Mouse (Mus musculus): ENCODE data around the gene Fgd2.
"Not testable (repeated sequence)": the region's sequence is repeated elsewhere in the genome, so short reads cannot be mapped to it uniquely, and the experiment has no call there.

Gene Fgd2

DNA sequence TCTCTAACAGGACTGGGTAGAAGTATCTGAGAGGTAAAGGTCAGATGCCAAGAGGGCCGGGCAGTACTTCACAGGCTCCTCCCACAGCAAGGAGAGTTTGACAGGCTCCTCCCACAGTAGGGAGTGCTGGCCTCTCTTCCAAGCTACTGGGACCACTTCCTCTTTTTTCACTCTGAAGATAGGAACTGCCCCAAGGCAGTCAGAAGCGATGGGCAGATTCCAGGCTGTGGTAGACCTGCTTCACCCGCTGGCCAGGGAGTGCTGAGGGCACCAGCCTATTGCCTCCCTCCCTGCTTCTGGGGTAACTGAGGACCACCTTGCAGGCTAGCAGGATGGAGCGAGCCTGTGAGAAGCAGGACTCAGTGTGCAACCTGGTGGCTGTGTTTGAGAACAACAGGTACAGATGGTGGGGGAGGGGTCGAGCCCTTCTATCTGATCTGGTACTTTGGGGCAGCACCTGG lies at the start of gene Fgd2:
TSS of gene Fgd2 (plus strand) at position 154 of the 461 bp plus-strand sequence.
- peak; percentile 81 for DNase-seq (ENCODE audit: low read depth, low spot score)

DNA sequence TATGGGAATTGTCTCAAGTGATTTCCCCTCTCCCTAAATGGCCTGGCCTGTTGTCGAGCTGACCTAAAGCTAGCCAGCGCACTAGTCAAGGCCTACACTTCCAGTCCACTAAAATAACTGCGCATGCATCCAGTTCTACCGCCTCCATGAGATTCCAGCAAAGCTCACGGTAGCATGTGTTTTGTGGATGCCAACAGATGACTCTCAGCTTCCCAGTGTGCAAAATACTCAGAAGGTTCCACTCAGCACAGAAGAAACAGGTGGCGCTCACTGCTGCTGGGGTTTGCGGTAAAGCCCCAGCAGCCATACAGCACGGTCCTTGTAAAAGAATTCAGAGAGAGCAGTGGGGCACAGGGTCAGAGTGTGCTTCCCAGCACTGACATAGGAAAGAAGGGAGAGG lies 49.1 kb upstream of the Fgd2 start:
- no peak for DNase-seq (ENCODE audit: low read depth, low spot score)

DNA sequence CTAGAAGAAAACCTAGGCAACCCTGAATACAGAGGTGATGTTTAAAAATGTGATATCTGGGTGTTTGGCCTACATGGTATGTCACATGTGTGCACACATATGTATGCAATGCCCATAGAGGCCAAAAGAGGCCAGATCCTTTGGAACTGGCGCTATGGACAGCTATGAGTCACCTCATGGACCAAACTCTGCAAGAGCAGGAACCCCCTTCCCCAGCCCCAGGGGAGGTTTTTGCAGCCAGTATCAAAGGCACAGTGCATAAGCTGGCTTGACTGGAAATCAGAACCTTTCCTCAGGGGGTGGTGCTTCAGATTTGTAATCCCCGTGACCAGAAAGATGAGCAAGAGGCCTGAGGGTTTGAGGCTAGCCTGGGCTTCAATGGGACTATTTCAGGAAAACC lies 48.6 kb upstream of the Fgd2 start:
- DNase-seq (ENCODE audit: low read depth, low spot score) = no peak

DNA sequence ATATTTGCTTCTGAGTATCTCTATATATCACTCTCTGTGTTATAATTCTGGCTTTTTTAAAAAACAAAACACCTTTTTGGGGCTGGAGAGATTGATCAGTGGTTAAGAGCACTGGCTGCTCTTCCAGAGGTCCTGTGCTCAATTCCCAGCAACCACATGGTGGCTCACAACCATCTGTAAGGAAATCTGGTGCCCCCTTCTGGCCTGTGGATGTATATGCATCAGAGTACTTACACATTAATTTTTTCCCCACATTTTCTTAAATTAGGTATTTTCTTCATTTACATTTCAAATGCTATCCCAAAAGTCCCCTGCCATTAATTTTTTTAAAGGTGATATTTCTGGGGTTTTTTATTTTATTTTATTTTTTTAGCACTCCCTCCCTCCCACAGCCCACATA lies 47.4 kb upstream of the Fgd2 start:
- DNase-seq (ENCODE audit: low read depth, low spot score) = peak; percentile 69

DNA sequence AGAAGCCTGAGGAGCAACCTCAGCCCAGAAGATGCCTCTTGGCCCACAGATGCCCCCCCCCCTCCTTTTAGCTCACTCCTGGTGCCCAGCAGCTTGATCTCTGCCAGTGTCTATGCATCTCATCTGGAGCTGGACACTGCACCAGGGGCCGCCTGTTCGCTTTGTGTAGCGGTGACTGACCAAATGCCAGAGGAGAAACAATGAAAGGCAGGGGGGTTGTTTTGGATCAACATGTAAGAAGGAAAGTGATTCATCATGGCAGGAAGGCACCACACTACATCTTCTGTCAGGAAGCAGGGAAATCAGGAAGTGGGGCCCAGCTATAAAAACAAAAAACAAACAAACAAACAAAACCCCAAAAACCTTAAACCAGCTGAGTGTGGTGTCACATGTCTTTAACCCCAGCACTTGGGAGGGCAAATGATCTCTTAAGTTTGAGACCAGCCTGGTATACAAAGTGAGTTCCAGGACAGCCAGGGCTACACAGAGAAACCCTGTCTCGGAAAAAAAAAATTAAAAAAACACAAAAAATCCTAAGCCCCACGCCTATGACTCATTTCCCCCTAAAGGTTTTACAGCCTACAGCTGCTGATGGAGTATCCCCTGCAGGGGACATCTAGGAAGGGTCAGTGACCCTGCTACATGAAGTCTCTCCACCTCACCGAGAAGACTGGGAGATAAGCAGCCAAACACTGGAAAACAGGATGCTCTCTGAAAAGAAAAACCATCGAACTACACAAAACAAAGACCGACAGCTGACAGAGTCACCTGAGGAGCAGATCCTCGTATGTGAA lies 44.8 kb upstream of the Fgd2 start:
- no peak for DNase-seq (ENCODE audit: low read depth, low spot score)

DNA sequence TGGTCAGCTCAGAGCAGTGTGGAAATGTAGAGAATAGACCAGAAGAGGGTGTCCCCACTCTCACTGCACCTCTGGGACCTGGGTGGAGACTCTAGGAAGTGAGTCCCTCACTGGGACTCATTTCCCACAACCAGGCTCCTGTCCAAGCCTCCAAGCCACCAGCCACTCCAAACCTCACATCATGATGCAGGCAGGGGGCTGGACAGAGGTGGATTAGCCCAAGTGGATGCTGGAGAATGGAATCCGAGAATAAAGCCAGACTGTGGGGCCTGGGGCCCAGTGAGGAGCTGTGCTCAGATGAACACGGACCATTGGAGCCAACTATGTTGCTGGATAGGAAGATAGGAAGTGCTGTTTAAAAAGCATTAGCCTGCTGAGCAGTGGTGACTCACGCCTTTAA lies 43.8 kb upstream of the Fgd2 start:
- DNase-seq (ENCODE audit: low read depth, low spot score) = no peak

DNA sequence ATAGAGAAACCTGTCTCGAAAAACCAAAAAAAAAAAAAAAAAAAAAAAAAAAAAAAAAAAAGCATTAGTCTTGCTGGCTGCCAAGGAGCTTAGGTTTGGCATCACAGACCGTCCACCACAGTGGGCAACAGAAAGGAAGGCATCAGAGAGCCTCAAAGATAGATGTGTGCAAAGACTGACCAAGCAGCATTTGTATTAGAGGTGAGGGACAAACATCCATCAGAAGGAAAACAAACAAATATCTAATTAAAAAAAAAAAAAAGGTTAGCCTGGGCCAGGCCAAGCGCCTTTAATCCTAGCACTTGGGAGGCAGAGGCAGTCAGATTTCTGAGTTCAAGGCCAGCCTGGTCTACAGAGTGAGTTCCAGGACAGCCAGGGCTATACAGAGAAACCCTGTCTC lies 43.3 kb upstream of the Fgd2 start, which contains the start of gene Pi16:
TSS of gene Pi16 (plus strand) at position 301 of the 400 bp plus-strand sequence.
- not testable (repeated sequence) for DNase-seq (ENCODE audit: low read depth, low spot score)

DNA sequence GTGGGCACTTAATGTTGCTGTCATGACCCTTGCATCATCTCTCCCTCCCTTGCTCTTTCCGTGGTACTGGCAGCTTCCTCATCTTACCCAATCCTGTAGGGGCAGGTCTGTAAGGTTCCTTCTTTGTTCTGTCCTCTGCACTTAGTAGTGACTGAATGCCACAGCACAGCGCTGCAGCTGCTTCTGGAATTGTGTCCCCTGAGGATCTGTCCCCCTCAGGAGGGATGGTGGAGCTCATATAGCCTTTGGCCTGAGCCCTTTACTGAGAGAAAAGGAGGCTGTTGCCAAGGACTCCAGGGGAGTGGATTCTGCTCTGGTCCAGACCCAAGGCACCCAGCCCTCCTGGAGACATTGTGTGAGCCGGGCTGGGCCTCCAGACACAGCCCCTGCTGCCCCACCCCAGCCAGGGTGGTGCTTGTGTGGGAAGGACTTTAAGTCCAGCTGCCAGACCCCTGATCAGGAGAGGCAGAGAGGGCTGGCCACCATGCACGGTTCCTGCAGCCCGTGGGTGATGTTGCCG lies 41.9 kb upstream of the Fgd2 start:
- no peak for DNase-seq (ENCODE audit: low read depth, low spot score)

DNA sequence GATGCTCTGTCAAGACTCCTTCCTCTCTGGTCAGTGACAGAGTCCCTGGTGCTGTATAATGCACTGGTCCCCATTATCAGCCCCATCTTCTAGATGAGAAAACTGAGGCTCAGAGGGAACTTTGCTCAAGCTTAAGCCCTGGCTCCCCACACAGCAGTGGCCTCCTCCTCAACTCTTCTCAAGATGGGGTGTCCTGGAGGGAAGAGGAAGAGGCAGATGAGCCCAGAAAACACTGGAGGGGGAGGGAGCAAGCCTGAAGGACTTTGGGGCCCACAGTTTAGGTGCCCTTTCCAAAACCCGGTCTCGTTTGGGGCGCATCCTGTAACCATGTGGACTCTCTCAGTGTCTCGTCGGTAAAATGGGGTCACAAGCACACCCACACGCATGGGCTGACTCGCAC lies 41.2 kb upstream of the Fgd2 start:
- DNase-seq (ENCODE audit: low read depth, low spot score) = no peak

DNA sequence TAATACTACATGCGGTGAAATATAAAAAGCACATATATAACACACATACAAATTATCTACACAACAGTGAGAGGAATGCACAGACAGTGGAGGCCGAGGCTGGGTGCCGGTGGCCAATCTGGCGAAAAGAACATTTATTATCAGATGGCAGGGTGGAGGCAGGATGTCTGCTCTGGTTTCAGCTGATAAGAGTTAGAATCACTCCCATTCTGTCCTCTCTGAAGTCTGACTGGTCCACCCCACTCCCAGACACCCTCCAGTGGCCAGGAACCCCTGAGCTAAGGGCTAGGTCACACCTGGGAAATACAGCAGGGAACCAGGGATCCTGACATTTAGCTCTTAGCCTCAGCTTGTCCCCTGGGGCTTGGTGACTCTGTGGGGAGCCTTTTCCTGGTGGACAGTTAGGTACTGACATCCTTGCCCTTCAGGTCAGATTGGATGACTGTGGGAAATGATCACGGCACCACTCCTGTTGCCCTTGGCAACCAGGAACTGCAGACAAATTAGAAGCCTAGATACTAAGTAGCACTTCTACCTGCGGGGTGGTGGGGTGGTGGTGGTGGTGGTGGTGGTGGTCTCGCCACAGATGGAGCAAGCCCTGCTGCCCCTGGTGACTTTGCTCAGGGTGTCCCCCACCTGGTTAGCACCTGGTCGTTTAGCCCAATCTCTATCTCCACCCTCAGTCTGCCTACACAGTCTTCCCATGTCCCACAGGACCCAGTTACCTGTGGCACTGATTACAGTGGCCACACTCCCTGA lies 40.7 kb upstream of the Fgd2 start:
- no peak for DNase-seq (ENCODE audit: low read depth, low spot score)

DNA sequence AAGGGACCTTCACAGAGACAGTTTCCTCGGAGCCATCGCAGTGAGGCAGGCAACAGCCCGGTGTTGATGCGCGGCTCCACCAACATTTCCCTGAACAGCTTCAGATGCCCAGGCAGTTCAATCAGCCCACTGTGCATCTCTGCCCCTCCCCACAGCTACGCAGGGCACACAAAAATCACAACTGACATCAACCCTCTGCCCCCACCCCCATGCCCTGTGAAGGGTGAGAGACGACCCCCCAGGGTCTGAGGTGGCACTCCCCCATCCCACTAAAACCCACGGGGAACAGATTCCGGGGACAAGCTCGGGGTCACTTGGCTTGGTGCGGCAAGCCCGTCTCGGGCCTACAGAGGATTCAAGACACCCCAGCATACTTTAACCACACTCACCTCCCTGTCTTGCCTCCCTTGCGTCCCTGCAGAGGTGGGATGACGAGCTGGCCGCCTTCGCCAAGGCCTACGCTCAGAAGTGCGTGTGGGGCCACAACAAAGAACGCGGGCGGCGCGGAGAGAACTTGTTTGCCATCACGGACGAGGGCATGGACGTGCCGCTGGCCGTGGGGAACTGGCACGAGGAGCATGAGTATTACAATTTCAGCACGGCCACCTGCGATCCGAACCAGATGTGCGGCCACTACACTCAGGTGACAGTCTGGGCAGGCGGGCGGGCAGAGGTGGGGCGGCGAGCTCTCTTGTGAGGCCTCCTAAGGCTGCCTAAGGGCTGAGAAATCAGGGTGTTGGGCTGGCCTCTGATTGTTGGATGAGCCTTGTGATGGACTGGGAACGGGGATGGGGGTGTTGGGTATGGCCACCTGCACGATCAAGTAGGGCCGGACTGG lies 38.7 kb upstream of the Fgd2 start:
- peak; percentile 51 for DNase-seq (ENCODE audit: low read depth, low spot score)

DNA sequence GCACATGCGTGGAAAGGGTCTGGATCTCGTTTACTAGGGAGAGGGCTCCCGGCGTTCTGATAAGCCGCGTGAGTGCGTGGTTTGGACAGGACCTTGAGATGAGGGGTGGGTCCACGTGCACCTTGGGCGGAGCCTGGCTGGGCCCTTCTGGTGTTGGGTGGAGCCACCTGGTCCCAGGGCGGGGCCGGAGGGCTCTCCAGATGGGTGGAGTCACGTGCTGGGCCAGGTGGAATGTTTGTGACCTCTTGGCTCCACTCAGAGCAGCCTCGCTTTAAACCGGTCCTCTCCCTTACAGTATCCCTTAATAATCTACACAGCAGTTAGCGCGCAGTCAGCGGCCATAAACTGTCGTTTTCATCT lies 38.1 kb upstream of the Fgd2 start:
- peak; percentile 88 for DNase-seq (ENCODE audit: low read depth, low spot score)

DNA sequence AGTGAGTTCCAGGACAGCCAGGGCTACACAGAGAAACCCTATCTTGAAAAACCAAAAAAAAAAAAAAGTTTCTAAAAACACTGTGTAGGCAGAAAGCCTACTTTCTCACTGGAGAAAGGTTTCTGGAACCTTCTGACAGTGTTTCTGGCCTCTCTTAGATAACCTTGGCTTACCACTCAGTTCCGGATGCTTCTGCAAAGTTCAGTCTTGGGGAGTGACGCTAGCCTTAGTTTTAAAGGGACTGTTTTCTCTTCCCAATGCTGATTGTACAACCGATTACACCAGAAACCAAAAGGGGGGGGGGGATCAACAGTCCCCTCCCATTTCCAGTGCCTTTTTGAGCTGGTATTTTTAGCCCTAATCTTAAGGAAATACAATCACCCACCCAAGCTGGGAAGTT lies 37.1 kb upstream of the Fgd2 start:
- no peak for DNase-seq (ENCODE audit: low read depth, low spot score)

DNA sequence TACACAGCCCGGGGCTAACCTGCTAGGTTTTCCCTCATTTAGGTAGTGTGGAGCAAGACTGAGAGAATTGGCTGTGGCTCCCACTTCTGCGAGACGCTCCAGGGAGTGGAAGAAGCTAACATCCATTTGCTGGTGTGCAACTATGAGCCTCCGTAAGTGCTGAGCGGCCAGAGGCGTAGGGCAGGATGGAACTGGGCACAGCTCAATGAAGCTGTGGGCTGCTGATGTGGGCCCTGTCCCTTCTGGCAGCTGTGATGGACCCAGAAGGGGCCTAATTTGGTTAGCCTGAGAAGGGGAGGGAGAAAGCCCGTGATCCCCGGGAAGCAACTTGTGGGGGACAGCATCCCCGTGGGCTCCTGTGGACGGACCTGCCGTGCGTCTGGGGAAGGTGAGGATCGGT lies 34.9 kb upstream of the Fgd2 start:
- DNase-seq (ENCODE audit: low read depth, low spot score) = no peak

DNA sequence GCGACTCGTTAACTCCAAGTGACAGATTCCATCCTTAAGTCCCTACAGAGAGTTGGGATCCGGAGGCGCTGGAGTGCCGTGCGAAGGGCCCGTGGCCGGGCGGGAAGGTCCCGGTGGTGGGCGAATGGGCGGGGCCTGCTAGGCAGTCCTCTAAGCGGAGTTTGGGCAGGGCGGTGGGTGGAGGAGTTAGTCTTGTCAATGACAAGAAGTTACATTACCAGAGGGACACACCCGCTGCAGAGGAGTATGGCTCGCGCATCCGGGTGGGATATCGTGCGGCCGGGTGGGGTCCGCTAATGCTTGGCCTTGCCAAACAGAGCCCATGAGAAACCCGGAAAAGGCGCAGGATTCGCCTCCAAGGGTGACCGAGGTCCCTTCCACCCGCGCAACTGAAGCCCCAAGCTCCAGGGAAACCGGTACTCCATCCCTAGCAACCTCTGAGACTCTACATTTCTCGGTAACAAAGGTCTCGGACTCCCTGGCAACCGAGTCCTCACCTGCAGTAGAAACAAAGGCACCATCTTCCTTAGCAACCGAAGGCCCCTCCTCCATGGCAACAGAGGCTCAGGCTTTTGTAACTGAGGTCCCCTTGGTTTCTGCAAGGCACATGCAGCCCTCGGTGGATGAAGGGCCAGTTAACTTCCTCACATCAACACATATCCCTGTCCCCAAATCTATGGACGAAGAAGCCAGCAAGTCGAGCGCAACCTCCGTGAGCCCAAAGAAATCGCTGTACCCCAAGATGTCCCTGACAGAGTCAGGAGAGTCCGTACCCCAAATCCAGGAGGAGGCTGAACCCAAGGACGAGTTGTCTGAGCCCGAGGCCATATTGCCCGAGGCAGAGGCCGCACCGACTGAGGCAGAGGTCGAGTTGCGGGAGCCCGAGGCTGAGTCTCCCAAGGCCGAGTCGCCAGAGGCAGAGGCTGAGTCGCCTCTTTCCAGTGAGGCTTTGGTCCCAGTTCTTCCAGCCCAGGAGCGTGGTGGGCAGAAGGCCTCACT lies 33.9 kb upstream of the Fgd2 start:
- DNase-seq (ENCODE audit: low read depth, low spot score) = peak; percentile 71

DNA sequence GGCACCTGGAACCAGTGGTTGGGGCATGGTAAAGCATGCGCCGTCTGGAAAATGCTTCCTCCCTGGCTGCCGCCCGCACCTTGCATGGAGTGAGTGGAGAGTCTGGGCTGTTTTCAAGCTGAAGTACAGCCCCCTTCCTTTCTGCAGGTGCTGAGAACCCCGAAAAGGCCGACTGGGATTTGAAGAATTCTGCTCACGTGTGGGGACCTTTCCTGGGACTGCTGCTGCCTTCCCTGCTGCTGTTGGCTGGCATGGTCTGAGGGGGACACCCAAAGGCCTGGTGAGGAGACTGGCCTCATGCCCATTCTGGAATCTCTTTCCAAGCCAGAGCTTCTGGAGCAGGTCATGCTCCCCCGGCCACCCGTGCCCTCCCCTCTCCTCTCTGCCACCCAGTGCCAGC lies 33.0 kb upstream of the Fgd2 start:
- DNase-seq (ENCODE audit: low read depth, low spot score) = no peak

DNA sequence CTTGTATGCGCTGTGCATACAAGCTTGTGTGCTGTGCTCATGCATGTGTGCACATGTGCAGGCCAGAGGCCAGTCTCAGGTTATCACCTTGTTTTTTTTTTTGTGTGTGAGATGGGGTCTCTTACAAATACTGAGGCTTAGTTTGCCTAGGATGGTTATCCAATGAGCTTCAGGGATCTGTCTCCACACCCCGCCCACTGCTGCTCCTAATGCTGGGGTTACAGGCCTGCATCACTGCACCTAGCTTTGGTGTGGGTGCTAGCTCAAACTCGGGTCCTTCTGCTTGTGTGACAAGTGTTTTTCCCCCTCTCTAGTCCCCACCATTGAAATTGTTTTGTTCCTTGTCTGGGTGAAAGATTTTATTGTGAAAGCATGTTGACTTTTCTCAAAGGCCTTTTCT lies 30.5 kb upstream of the Fgd2 start:
- no peak for DNase-seq (ENCODE audit: low read depth, low spot score)

DNA sequence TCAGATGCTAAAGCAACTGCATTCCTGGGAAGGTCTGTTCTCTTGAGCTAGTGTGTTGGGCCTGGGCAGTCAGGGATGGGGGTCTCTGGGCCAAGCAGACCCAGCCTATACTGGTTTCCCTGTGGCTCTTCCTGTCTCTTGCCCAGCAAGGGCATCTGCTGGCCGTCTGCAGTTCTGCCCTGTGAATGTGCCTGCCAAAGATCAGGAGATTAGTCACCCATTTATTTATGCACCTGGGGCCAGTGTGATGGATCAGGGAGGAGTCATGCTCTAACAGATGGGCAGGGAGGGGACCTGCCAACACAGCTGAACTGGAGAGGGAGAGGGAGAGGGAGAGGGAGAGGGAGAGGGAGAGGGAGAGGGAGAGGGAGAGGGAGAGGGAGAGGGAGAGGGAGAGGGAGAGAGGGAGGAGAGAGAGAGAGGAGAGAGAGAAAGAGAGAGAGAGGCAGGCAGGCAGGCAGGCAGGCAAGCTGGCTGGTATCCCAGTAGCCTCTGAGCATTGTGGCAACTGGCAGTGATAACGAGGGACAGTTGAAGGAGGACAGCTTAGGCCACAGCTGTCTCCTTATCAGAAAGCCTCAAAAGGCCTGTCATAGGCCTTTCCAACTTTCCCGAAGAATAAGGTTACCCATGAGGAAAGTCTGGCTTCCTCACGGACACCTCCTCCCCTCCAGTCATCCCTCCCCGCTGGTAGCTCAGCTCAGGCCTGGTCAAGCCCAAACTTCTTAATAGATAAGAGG lies 29.9 kb upstream of the Fgd2 start:
- DNase-seq (ENCODE audit: low read depth, low spot score) = no peak

DNA sequence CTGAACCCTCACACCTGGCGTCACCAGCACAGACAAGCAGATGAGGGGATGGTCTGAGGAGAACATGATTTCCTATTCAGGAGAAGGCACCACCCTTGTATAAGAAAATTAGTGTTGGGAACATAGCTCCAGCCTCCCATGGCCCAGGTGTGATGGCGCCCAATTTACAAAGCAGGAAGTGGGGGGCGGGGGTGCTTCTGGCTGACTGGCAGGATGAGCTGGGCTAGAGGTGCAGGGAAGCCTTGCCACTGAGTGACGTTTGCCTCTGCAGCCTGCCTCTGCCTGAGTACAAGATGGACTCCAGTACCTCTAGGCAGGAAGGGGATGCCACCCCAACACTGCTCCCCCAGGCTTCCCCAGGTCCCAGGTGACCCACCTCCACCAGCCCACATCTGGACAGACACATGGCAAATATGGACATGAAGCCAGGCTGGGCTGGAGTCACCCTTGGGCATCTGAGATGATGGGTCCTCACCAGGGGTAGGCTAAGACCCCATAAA lies 28.5 kb upstream of the Fgd2 start:
- DNase-seq (ENCODE audit: low read depth, low spot score) = no peak

Measured in ZHBTc4 (cell line).